Mouse (Mus musculus): Measurements from ENCODE around the gene Fam104a. TPM values are rescaled to one million over a fixed set of nuclear protein-coding genes. Genes with fewer than 3 reads are reported as not detected.

The Fam104a gene
- total RNA-seq (2023): 10 to 100 TPM; 16.3 to 17.3 TPM

GRCm38 (mm10) chr11:113683957-113684706 is at the start of gene Fam104a, which contains the start of gene D11Wsu47e:
Gene Fam104a, minus strand, starts transcription at chr11:113684155.
Gene D11Wsu47e, plus strand, starts transcription at chr11:113684412.

GRCm38 (mm10) chr11:113709731-113710256 is 25.8 kb upstream of the Fam104a start, which contains the start of gene Cpsf4l:
Gene Cpsf4l, minus strand, starts transcription at chr11:113710017.

GRCm38 (mm10) chr11:113649353-113650210 is 34.4 kb downstream of the Fam104a start, which contains the start of gene Slc39a11:
Gene Slc39a11, minus strand, starts transcription at chr11:113650079.

GRCm38 (mm10) chr11:113648690-113649352 is 35.1 kb downstream of the Fam104a start, which contains the start of gene Cog1:
Gene Cog1, plus strand, starts transcription at chr11:113649169.

GRCm38 (mm10) chr11:113618672-113619419 is 65.1 kb downstream of the Fam104a start, which contains the start of gene Sstr2:
Gene Sstr2, plus strand, starts transcription at chr11:113619342.

Other genes starting within 250 kb of the Fam104a start
- gene Sstr2, start 64.8 kb downstream of the Fam104a start, total RNA-seq (2023): under 1 TPM in 1 of 2 experiments, not detected in 1; 0.15 TPM
- gene Cog1, start 35.0 kb downstream of the Fam104a start, total RNA-seq (2023): 10 to 100 TPM; 25.3 to 28.2 TPM
- gene Slc39a11, start 34.1 kb downstream of the Fam104a start, total RNA-seq (2023): 10 to 100 TPM; 51.3 to 53.8 TPM
- gene D11Wsu47e, start 257 bp upstream of the Fam104a start, total RNA-seq (2023): 10 to 100 TPM; 11.3 to 12.6 TPM
- not detected for gene Cpsf4l, start 25.9 kb upstream of the Fam104a start, total RNA-seq (2023)
- 10 to 100 TPM; 26.3 to 28.0 TPM for gene Cdc42ep4, start 67.7 kb upstream of the Fam104a start, total RNA-seq (2023)

Measured in neutrophil, adult 83 days (primary cell).